Mouse (Mus musculus): ENCODE measurements around the gene Stk32b.

The Stk32b gene

DNA sequence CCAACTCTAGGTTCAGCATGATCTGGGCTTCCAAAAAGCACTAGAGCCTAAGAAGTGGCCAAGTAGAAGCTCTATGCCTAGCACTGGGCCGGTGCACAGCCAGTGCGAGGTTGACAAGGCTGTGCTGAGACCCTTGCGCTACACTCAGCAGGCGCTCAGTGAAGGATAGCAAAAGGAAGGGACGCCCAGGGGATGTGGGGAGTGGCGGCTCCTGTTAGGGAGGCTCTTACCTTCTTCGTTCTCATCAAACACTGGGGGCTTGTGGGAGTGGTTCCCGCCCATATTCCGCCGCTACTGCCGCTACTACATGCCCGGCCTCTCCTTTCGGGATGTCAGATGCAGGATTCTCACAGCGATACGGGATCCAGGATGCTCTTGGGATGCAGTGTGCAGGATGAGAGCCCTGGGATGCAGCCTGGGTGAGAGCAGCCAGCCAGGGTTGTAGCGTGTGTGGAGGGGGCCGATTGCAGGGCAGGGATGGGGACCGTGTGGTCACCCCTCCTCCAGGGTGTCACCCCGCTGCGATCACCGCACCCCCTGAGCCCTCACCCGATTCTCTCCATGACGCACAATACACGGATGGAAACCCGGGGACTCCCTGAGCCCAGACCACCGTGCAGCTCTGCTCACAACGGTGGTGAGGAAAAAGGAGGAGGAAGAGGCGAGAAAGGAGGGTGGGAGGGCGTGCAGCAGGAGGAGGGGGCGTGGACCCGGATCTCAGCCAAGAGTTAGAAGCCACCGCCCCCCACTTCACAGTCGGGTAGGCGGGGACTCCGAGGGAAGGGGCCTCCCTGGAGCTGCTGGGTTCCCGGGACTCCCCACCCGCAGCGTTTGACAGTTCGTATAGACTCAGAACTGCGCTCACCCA, at the start of gene Stk32b:
TSS of gene Stk32b (minus strand) at position 667 of the 868 bp plus-strand sequence.
- peak; percentile 47 to 62 for DNase-seq

DNA sequence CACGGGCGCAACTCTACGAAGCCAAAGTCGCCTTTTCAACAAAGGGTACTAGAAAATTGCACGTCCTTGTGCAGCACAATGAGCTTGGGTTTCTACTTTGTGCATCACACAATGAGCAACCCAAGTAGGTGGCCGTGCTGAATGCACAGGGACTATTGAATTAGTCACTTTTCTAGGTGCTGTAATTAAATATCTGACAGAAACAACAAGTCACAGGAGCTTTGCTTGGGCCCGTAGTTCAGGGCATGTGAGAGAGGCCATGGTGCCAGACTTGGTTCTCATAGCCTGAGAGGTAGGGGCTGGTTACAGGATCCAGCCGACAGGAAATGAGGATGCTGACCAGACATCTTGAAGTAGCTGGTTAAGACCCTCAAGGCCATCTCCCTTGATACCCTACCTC, 48.9 kb upstream of the Stk32b start:
- no peak for DNase-seq

DNA sequence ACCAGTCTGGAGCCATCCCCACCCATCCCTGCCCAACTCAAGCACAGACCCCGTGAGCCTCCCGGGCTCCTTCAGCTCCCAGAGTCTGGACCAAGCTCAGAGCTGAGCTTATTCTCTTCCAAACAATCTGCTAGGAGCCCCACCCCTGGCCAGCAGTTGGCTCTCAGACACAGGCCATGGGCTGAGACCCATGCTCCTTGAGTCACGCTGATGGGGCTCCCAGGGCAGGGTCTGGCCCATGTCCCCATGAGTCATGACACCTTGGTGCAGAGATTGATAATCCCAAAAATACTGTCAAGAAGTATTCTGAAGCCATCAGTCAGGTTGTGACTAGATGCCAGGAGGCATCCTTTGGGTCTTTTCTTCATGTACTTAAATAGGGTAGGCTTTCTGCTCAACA, 45.1 kb upstream of the Stk32b start:
- no peak for DNase-seq

DNA sequence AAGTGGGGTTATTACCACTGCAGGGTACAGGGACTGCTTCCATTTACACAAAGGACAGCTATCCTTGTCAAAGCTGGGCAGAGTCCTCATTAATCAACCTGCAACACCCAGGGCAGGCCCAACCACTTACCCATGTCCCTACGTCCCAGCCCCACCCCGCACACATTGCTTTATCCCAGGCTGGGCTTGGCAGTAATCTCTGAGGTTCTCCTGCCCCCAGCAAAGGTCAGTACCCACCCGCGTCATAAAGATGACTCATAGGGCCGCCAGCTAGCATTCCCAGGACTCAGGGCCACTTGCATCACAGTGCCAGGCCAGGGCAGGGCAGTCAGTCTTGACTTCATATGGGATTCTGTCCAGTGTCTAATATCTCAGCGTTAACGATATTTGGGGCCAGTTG, 36.4 kb upstream of the Stk32b start:
- DNase-seq: no peak

DNA sequence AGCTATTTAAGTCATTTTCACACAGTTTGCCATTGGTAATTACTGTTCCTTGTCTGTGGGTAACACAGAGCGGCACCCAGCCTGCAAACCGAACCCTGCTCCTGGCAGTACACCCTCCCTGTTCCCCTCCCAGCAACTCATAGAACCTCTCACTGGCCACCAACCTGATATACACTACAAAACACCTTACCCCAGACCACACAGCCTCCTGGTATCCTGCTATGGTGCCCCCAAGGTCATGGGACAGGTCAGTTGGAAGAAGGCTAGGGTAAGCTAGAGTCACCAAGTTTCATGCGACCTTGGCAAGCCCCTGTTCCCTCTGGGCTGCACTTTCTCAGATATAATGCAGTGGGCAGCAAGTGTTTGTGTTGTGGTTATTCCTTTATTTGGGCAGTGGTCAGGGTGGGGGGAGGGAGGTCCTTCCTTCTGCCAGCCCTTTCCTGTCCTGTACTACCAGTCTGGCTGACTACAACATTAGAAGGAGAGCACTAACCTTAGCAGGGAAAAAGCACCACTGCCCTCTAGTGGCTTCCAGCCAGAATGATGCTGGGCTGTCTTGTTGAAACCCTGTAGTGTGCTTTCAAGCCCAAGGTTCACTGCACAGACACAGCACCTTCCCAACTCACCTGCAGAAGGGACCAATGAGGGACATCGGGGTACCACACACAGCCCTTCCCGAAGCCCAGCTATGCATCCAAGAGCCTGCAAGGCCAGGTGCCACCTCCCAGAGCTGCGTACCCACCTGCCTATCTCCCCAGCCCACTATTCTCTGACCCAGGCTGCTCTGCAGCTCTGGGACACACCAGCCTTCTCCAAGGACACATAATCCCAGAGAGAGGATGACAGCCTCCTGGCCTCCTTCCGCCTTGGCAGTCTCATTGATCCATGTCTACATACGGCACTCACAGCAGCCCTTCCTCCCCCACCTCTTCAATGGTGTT, 35.3 kb upstream of the Stk32b start:
- DNase-seq: peak; percentile 91 to 92

DNA sequence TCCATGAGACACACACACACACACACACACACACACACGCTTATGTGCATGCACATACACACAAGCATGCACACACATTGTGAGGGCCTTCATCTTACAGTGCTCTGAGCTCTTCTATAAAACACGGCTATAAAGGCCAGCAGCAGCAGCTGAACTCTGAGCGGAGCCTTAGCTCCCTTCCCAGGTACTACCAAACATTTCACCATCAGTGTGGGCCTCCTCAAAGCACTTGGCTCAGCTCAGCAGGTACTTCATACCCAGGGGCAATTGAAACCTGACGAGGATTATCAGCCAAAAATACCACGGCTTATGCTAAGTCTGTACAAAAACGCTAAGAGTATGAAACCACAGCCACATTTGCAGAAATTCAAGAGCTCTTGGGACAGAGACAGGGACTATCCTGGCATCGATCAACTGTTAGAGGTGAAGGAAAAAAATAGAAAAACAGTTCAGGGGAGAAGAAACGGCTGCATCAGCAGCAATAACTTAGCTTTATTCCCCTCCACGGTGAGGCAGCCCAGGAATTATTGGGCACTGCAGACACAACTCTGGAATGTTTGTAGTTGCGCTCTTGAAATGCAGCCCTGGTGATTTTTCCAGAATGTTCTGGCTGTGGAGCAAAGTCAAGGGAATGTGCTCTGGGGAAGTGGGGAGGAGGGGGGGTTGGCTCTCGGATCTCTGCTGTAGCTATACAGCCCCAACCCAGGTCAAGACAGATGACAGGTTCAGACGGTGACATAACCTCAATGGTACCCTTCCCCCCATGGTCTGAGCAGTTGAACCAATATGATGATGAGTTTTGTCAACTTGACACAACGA, 27.1 kb upstream of the Stk32b start:
- DNase-seq: no peak

DNA sequence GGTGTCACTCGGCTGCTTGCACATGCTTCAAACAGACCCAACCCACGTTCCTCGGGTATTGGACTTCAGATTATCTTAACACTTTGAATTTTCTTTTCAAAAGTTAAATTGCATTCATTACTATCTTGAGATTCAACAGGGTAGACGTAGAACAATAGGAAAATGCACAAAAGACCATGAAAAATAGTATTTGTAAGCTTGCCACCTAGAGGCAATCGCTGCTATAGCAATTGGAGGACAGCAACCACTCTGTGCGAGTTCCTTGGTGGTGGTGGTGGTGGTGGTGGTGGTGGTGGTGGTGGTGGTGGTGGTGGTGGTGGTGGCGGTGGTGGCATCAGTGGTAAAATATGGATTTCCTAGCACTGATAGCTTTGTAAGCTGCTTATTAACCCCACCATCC, 19.2 kb upstream of the Stk32b start:
- DNase-seq: peak in 1 of 2 experiments; percentile 18

DNA sequence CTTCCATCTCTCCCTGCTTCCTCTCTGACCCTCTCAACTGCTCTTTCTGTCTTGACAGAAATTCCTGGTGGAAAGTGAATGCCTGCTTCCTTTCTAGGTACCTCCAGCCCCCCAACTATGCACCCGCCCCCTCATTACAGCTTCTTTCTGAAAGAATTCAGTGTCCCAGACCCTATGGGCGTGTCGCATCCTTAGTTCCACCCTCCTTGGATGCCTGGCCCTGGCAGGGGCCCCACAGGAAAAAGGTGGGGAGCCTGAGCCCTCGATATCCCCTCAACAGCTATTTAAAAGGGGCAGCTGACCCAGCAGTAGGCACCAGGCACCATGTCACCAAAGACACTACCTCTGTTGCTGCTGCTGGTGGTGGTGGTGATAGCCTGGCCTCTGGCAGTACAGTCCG, 18.3 kb upstream of the Stk32b start, which contains the start of gene Cytl1:
TSS of gene Cytl1 (plus strand) at position 296 of the 400 bp plus-strand sequence.
- no peak for DNase-seq

DNA sequence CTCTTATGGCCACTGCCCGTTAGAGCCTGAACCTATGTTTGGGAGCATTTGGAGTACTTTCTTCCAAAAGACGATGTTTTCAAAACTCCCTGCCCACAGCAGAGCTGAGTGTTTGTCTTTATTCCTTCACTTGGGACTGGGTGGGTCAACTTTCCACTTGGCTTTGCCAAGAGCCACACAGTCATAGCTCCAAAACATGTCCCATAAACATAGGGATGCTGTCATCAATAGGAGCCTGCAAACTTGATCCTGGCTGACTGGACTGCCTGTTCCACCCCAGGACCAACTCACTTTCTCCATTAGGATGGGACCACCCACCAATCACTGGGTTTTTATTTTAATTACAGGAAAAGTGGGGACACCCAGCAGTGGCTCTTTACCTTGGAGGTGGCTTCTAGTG, 13.8 kb upstream of the Stk32b start:
- DNase-seq: no peak

DNA sequence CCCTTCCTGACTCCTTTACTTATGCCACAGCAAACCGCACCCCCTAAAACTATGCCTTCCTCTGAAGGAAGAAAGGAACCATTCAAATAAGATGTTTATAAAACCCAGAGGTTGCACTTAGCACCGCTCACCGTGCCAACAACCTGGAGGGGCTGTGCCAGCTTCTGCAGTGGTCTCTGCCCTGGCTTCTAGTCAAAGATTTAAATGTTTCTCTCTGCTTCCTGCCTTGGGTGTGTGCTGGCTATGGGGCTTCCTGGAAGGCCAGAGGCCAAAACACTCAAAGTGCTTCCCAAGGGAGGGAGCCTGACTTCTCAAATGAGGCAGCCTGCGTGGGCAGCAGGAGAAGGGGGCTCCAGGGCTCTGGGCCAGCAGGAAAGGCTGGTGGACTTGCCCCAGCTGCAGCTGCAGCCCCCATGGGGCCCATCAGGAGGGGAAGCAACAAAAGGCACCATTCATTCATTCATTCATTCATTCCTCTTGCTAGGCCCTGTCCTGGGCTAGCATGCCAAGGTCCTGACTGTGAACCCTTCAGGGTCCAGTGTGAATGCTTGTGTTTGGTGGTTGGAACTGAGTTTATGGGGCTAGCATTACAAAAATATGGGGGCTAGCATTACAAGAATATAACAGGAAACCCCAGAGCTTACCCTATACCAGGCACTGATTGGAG, 8.4 kb upstream of the Stk32b start:
- DNase-seq: no peak

DNA sequence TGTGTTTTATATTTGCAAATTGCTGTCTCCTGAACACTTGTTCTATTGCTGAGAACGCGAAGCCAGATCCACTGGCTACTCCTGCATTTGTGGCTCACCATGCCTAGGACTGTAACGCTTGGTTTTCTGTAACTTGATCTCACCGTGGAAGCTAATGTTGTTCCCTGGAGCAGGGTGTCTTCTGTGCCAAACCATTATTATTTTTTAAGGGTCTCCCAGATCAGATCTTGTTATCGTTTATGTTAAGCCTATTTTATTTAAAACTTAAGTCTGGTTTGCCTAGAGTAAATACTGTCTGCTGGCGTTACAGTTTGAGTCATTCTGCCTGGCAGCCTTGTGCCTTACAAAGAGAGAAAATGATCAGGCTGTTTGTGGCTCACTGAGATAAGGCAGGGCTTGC, 3.7 kb upstream of the Stk32b start:
- DNase-seq: no peak

DNA sequence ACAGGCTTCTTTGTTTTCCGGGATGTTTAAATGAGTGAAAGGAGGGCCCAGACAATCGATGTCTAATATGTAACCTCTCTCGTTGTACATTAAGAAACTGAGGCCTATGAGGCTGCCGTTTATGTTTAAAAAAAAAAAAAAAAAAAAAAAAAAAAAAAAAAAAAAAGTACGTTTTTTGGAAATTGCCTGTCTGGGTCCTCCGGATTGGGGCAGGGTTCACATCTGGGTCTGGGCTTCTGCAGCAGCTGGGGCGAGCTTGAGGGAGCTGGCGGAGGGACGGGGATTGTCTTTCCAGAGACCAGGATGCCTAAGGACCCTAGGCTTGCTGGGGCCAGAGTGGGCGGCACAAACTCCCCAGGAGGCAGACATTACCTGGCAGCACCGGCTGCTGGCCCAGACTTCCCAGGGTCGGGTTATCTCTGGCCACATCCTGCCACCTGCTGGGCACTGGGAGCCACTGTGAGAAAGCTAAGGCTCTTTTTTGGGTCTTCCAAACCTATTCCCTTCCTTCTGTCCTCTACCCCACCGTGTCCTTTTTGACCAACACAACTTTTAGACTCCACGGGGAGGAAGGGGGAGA, 503 bp upstream of the Stk32b start:
- DNase-seq: peak; percentile 81 to 82

DNA sequence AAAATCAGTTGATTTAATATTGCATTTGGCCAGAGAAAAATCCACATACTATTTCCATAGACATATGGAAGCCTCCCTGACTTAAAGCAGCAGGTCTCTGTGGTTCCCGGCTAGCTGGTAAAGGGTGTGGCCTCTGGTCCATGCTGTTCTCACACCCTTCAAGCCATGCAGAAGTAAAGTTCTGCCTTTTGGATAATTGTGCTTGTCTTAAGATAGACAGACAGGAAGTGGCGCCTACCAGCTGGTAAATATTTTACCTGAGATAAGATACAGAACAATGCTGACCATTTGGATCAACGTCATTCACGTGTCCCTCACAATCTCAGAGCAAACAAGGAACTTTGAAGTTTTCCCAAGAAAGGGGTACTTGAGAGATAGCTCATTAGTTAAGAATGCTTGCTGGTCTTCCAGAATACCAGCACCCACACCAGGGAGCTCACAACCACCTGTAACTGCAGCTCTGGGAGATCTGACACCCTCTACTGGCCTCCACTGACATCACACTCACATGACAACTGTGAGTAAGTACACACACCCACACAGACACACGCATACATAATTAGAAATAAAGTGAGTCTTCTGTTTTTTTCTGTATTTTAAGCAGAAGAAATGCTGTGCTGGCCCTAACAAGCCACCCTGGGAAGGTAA, 7.6 kb downstream of the Stk32b start:
- DNase-seq: no peak

DNA sequence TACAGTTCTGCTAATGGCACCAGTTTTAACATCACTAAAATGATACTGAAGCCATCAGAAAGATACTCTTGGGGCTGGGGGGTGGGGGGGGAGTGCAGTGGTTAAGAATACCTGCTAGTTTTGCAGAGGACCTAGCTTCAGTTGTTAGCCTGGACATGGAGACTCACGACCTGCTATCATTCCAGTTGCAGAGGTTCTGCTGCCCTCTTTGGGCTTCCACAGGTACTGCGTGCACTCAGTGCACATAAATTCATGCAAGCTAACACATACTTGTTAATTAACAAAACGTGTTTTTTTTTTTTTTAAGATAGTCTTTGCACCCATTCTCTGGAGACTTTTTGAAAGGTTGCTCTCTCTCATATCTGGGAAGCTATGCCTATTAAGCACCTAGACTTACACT, 8.8 kb downstream of the Stk32b start:
- DNase-seq: peak in 1 of 2 experiments; percentile 17

DNA sequence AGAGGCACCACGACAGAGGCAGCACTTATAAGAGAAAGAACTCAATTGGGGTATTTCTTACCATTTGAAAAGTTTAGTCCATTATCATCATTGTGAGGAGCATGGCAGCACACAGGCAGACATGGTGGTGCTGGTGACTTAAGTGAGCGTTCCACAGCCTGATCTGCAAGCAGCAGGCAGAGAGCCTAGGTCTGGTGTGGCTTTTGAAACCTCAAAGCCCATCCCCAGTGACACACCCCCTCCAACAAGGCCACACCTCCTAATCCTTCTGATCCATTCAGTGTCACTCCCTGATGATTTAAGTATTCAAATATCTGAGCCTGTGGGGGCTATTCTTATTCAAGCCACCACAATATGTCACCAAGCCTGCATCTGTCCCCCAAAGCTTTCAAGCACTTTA, 12.0 kb downstream of the Stk32b start:
- DNase-seq: no peak

DNA sequence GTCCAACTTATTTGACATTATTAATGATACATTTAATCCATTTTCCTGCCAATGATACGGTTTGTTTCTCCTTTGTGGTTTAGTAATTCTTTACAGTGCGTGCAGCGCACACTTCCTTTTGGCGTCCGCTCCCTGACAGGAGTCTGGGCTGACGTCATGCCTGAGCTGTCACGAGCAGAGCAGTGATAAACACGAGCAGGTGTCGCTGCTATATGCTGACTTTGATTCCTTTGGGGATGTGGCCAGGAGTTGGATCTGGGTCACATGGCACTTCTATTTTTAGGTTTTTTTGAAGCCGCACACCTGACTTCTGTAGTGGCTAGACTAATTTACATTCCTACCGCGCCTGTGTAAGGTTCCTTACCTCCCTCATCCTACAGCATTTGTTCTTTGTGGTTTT, 17.2 kb downstream of the Stk32b start:
- peak; percentile 26 to 32 for DNase-seq

DNA sequence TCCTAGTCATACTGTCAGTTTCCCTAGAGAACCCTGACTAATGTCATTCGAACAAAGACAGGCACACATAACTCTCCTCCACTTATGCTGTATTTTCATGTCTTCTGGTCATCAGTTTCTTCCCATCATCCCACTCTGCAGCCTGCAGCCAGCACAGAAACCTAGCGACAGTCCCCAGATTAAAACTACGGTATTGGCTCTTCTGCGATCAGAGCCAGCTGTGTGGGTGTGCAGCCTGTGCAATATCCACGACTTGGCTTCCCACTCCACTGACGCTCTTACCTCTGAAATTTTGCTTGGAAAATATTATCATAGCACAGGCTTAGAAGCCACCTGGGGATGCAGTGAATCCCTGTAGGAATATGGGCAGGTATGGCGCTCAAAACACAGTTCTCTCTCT, 19.7 kb downstream of the Stk32b start:
- DNase-seq: no peak

DNA sequence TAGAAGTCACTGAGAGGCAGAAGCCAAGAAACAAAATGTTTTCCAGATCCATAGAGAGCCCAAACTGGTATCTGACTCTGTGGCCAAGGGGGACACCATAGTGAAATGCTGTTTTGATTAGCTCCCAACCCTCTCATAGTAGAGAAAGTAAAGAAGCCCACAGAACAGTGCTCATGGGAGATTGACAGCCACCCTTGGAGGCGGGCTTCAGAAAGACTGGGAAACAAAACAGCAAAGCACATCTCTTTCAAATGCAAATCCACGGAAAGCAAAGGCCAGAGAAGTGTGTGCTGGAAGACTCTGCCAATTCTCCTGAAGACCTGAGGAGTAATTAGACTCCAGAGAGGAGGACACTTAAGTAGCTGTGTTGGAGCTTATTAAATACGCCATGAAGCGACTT, 21.2 kb downstream of the Stk32b start:
- no peak for DNase-seq

DNA sequence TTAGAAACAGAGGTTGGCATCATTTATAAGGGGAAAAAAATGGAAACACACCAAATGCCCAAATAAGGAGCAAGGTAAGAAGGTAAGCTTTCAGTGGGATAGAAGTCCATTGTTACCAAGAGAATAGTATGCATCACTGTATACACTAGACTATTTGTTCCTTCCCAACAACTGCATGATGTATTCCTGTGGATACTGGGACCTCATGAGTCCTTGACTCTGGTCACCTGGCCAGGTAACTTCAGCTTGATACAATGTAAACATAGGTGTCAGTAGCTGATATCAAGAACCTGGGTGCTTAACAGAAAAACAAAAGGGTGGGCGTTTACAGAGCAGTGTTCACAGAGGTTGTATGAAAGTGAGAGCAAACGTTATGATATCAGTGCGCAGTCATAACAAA, 24.2 kb downstream of the Stk32b start:
- no peak for DNase-seq

DNA sequence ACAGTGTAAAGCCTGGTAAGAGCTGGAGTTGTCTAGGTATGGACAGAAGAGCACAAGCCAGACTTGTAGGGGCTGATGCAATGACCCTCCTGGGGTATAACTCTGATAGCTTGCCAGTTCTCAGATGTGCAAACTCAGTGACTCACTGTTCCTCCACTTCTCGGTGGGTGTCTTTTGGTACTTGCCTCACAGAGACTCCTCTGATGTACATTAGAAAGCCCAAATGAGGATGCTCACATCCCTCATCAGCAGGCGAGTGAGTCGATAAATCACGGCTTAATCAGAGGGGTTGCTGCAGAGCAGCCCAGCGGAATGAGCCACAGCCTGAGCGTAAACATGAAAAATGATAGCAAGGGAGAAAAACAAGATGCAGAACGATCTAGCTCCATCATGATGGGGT, 46.2 kb downstream of the Stk32b start:
- DNase-seq: no peak

DNA sequence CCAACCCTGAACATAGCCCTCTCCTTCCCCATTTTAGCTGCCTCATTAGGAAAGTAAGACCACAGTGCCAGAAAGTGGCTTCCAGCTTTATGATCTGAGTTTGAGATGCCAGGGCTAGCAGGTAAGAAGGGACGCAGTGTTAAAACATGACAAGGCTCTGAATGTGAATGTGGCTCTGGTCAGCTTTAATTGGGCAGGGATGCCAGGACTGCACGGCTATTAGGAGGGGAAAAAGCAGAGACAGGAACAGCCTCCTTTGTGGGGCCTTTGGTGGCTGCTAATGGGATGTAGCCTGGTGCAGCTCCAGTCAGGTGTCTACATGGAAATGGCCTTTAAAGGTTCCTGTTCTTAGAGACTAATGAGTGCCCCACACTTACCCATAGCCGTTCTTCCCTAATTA, 52.0 kb downstream of the Stk32b start:
- DNase-seq: no peak

Measured in cerebellum, postnatal 10 days (tissue).